Mouse (Mus musculus) cerebellum, adult 11-12 months (tissue): Measurements from ENCODE around the gene Cdc42bpa.

ENCODE experiments used
- DNase-seq: peaks from one replicate; pipeline ENCODE4 v3.0.0; 2022

The Cdc42bpa gene

GRCm38 (mm10) chr1:180194781-180195471 is 234.7 kb downstream of the Cdc42bpa start:
- DNase-seq: peak; percentile 57

- DNase-seq: peak; percentile 99
Observed at GRCm38 (mm10) chr1:180195703-180196381, 235.6 kb downstream of the Cdc42bpa start.

GRCm38 (mm10) chr1:180196508-180196907 is 236.2 kb downstream of the Cdc42bpa start:
- peak; percentile 51 for DNase-seq

GRCm38 (mm10) chr1:180197956-180198355 is 237.7 kb downstream of the Cdc42bpa start:
- DNase-seq: no peak

GRCm38 (mm10) chr1:180198959-180199714 is 238.9 kb downstream of the Cdc42bpa start, which contains the start of gene Coq8a:
Gene Coq8a, minus strand, starts transcription at chr1:180199602.
- DNase-seq: no peak

- no peak for DNase-seq
Observed at GRCm38 (mm10) chr1:180199715-180200050, 239.4 kb downstream of the Cdc42bpa start.

GRCm38 (mm10) chr1:180200722-180201121 is 240.4 kb downstream of the Cdc42bpa start:
- no peak for DNase-seq

- DNase-seq: no peak
Observed at GRCm38 (mm10) chr1:180208370-180208769, 248.1 kb downstream of the Cdc42bpa start.

- DNase-seq: no peak
Observed at GRCm38 (mm10) chr1:180210031-180210432, 249.8 kb downstream of the Cdc42bpa start.

- DNase-seq: no peak
Observed at GRCm38 (mm10) chr1:180210781-180211271, 250.6 kb downstream of the Cdc42bpa start.

- DNase-seq: no peak
Observed at GRCm38 (mm10) chr1:180212911-180213310, 252.6 kb downstream of the Cdc42bpa start.

GRCm38 (mm10) chr1:180215044-180215443 is 254.8 kb downstream of the Cdc42bpa start:
- DNase-seq: peak; percentile 70
